Mouse (Mus musculus) forebrain, embryonic 11.5 days (tissue): ENCODE measurements around the gene Rpl10a. TPM values are rescaled to one million over a fixed set of nuclear protein-coding genes. Genes with fewer than 3 reads are reported as not detected.
"Not testable (repeated sequence)": the region's sequence is repeated elsewhere in the genome, so short reads cannot be mapped to it uniquely, and the experiment has no call there.

Experiments
- ATAC-seq: fragments of 200-750 bp; cut with Nextera tagmentation; replicated peaks from 2 replicates; pipeline ENCODE4 v1.8.0; 2017; ENCODE audit warnings: moderate TSS enrichment; ENCODE audit not compliant: low FRiP score
- DNase-seq: peaks from one replicate; pipeline ENCODE4 v3.0.0-alpha.2; 2017; ENCODE audit warnings: low spot score
- H3K27ac ChIP-seq: fragments of 300-500 bp; sonication (generic); 2 replicates; pipeline ENCODE4 v1.5.1; 2014; ENCODE audit warnings: low read depth, low read length
- H3K27me3 ChIP-seq: fragments of 300-500 bp; sonication (generic); 2 replicates; pipeline ENCODE4 v1.6.1; 2014; ENCODE audit warnings: mild to moderate bottlenecking, low read length, mixed read lengths; ENCODE audit not compliant: control insufficient read depth, insufficient read depth
- H3K36me3 ChIP-seq: fragments of 300-500 bp; sonication (generic); 2 replicates; pipeline ENCODE4 v1.6.1; 2014; ENCODE audit warnings: mild to moderate bottlenecking, low read length, moderate library complexity, mixed read lengths; ENCODE audit not compliant: control insufficient read depth, insufficient read depth
- H3K4me1 ChIP-seq: fragments of 300-500 bp; sonication (generic); replicated peaks from 2 replicates; pipeline ENCODE4 v1.6.1; 2014; ENCODE audit warnings: low read length, mixed read lengths; ENCODE audit not compliant: control insufficient read depth, insufficient read depth
- H3K4me2 ChIP-seq: fragments of 300-500 bp; sonication (generic); 2 replicates; pipeline ENCODE4 v1.6.1; 2014; ENCODE audit warnings: low read depth, mild to moderate bottlenecking, low read length, moderate library complexity, mixed read lengths; ENCODE audit not compliant: severe bottlenecking
- H3K4me3 ChIP-seq: fragments of 300-500 bp; sonication (generic); 2 replicates; pipeline ENCODE4 v1.5.1; 2014; ENCODE audit warnings: low read depth, low read length
- H3K9ac ChIP-seq: fragments of 300-500 bp; sonication (generic); 2 replicates; pipeline ENCODE4 v1.6.1; 2014; ENCODE audit warnings: low read length
- H3K9me3 ChIP-seq: fragments of 300-500 bp; sonication (generic); 2 replicates; pipeline ENCODE4 v1.6.1; 2016; ENCODE audit warnings: low read length, mixed read lengths; ENCODE audit not compliant: control insufficient read depth
- WGBS: fragments of 180-500 bp; shearing (Covaris S2); extraction: QIAGEN DNeasy Blood & Tissue Kit; methylation state at CpG from one replicate; pipeline ENCODE4 v1.1.7; 2014; 5-methylcytosine and 5-hydroxymethylcytosine counted together
- polyA plus RNA-seq: library from polyadenylated mRNA; unstranded; fragments of >200 nt; fragmentation: Nextera tagmentation; extraction: Ambion mirVana; gene quantifications from 2 replicates; pipeline ENCODE4 v1.2.1, GENCODE M21; 2014

Gene Rpl10a
- polyA plus RNA-seq, 1 experiment from 2014 or later: 490 TPM

DNA sequence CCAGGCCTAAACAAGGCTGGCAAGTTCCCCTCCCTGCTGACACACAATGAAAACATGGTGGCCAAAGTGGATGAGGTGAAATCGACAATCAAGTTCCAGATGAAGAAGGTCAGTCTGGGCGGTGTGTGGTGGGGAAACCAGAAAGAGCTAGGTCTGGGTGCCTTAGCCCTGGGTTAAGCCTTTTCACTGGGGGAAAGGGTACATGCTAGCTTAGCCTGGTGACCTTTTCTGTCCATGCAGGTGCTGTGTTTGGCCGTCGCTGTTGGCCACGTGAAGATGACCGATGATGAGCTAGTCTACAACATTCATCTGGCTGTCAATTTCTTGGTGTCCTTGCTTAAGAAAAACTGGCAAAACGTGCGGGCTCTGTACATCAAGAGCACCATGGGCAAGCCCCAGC, 2.3 kb downstream of the Rpl10a start:
- not testable (repeated sequence) for DNase-seq

DNA sequence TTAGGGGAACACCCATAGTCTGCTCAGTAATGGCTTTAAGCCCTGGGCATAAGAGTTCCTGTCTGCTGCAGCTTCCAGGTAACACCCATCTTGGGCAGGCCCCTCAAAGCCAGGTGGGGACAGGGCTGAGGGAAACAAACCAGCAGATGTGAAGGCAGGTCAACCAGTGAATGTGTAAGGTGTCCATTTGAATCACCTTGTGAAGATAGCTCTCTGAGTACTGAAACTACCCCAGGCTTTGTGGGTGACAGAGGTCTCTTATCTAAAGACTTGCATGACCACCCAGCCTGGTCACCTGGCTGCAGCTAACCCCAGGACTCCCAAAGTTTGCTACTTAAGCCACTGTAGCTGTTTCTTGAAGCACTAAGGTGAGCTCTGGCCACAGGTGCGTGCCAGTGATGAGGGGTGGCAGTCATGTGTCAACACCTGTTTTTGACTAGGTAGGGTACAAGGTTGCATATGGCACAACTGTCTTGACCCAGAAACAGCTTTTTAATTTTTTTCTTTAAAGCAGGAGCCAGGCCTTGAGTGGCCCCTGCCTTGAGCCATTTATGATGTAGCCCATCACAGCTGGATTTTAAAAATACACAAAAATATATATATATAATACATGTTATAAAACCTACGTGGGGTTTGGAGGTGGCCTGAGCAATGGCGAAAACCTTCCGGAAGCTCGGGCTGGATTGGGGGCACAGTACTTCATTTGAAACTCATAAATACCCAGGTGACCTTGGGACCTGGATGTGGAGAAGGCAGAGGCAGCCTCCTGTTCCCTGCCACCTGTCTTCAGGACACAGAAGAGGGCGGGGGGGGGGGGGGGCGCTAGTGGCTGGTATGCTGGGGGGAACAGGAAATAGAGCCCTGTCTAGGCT, 3.2 kb downstream of the Rpl10a start:
- Histone ChIP-seq H3K9me3 (no peaks in the 10 kb centered on the region), H3K4me1 (0 out of 2 replicates have a peak, but pooled peaks cover 12% of the 10 kb centered on the region), H3K4me2 (0 out of 2 replicates have a peak overlapping the region, but pooled peaks have one; percentile 8), H3K27me3 (no peaks in the 10 kb centered on the region), H3K9ac (no peak overlapping the region), H3K4me3 (no peak overlapping the region), H3K27ac (no peak overlapping the region), H3K36me3 (peaks cover 2% of the 10 kb centered on the region; the same call in 1 of the 2 replicates)
- ATAC-seq (no peak), DNase-seq (no peak)
- WGBS: 48% methylated on average over 5 of the region's 7 CpGs

More for the DNA sequence above, 2.3 kb downstream of the Rpl10a start:
- Histone ChIP-seq H3K4me1 (0 out of 2 replicates have a peak, but pooled peaks cover 12% of the 10 kb centered on the region), H3K4me2 (0 out of 2 replicates have a peak overlapping the region, but pooled peaks have one; percentile 8)
- H3K9ac ChIP-seq, H3K27me3 ChIP-seq, H3K27ac ChIP-seq, H3K36me3 ChIP-seq, H3K9me3 ChIP-seq, H3K4me3 ChIP-seq, ATAC-seq: not testable (repeated sequence)
- 71% methylated on average over 6 of the region's 8 CpGs for WGBS

DNA sequence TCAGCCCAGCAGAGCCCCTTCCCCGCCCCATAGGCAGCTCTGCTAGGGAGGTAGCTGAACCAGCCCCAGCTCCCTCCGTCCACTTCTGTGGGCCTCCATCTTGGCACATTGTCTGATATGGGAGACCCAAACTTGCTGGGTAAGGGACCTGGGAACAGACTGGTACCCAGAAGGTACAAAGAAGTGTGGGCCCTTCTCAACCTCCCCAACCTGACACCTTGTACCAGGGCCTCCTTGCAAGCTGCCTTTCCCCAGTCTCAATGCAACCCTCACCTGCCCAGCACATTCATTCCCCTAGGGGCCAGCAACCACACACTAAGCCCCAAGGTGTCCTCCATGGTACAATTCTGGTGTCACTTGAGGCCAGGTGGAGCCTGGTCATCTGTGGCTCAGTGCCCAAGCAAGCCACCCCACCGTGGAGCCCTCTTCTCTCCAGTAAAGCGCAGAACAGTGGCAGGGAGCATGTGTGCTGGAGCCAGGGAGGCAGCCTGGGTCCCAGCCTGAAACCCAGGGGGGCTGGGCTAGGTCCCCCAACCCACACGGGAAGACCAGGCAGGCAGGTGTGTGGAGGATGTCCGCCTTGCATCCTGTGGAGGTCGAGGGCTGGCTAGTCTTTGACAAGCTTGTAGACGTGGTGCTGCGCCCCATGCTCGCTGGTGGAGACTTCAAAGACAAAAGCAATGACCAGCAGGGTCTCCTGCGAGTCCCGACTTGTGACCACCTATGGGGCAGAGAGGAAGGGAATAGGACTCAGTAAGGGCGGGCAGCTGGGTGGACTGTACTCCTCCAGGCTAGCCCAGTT, 4.0 kb downstream of the Rpl10a start:
- Histone ChIP-seq H3K4me3 (no peak overlapping the region), H3K36me3 (peaks cover 2% of the 10 kb centered on the region; the same call in 1 of the 2 replicates), H3K9ac (no peak overlapping the region), H3K27me3 (no peaks in the 10 kb centered on the region), H3K4me1 (0 out of 2 replicates have a peak, but pooled peaks cover 12% of the 10 kb centered on the region), H3K9me3 (no peaks in the 10 kb centered on the region), H3K4me2 (no peak overlapping the region), H3K27ac (no peak overlapping the region)
- 48% methylated on average over 13 of the region's 13 CpGs for WGBS
- DNase-seq (no peak), ATAC-seq (no peak)

DNA sequence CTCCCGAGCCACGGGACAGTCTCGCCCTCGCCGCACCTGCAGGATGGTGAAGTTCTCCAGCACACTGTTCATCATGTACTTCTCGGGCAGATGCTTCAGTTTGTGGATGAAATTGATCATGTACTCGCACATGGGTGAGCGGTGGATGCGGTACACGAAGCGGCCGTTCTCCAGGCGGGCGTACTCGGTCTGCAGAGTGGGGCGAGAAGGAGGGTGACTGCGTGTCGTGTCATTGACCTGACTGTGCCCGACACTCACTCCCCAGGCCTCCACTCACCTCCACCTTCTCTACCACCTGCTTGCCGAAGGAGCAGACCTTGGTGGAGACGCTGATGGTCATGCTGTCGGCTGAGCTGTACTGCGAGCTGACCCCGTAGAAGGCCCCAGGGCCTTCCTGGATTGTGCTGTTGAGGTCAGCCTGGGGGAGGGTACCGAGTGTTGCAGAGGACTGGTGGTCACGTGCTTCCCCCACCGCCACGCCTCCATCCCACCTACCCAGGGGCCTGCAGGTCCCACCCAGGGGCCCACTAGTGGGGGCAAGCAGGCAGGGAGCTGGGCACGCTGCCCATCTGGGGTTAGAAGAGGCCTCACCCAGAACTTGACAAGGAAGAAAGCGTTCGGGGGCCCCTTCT, 4.8 kb downstream of the Rpl10a start:
- no peaks in the 10 kb centered on the region for H3K27me3 ChIP-seq
- no peak for ATAC-seq
- no peak overlapping the region for H3K9ac ChIP-seq
- no peak overlapping the region for H3K4me2 ChIP-seq
- no peaks in the 10 kb centered on the region for H3K9me3 ChIP-seq
- H3K27ac ChIP-seq: no peak overlapping the region
- 61% methylated on average over 31 of the region's 31 CpGs for WGBS
- peaks cover 2% of the 10 kb centered on the region; the same call in 1 of the 2 replicates for H3K36me3 ChIP-seq
- DNase-seq: no peak
- H3K4me1 ChIP-seq: 0 out of 2 replicates have a peak, but pooled peaks cover 7% of the 10 kb centered on the region
- H3K4me3 ChIP-seq: no peak overlapping the region

DNA sequence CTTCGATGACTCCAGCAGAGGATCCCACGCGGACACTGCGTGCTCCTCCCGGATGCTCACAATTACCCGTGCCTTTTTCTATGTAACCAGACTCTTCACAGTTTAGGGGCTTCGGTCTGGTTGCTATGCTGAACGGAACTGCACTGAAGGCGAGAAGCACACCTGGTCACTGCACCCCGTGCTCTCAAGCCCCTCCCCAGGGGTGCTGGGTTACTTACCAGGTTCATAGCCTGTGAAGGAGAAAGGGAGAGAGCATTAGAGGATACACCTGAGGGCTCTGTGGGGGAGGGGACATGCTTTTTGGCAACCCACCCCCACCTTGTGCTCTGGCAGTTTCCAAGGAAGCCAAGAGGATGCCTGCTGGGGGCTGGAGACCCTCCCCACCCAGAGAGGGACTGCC, 7.0 kb downstream of the Rpl10a start:
- no peaks in the 10 kb centered on the region for H3K27me3 ChIP-seq
- 0 out of 2 replicates have a peak, but pooled peaks cover 7% of the 10 kb centered on the region for H3K4me1 ChIP-seq
- H3K4me3 ChIP-seq: no peak overlapping the region
- no peak overlapping the region for H3K4me2 ChIP-seq
- H3K36me3 ChIP-seq: peaks cover 2% of the 10 kb centered on the region; the same call in 1 of the 2 replicates
- H3K27ac ChIP-seq: no peak overlapping the region
- no peak overlapping the region for H3K9ac ChIP-seq
- DNase-seq: no peak
- 74% methylated on average over 10 of the region's 10 CpGs for WGBS
- no peak for ATAC-seq
- H3K9me3 ChIP-seq: no peaks in the 10 kb centered on the region

DNA sequence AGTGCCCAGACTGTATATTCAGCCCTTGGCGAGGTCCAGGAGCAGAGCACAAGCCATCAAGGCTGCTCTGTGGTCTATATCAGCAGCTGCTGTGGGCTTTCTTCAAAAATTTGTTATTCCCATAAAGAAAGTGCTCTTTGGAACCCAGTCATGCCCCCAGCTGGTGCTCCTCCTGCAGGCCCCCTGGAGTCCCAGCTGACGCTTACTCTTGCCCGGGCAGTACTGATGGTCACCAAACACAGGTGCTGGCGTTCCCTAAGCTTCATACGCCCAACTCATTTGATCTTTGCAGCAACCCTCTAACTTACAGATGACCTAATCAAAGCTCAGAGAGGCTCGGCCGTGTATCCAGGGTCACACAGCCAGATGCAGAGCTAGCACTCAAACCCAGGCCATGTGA, 9.3 kb downstream of the Rpl10a start:
- no peak overlapping the region for H3K27ac ChIP-seq
- 92% methylated on average over 7 of the region's 7 CpGs for WGBS
- no peak for ATAC-seq
- peaks cover 13% of the 10 kb centered on the region for H3K4me1 ChIP-seq
- H3K9me3 ChIP-seq: no peaks in the 10 kb centered on the region
- DNase-seq: no peak
- no peak overlapping the region for H3K4me2 ChIP-seq
- no peaks in the 10 kb centered on the region for H3K36me3 ChIP-seq
- no peak overlapping the region for H3K9ac ChIP-seq
- no peaks in the 10 kb centered on the region for H3K27me3 ChIP-seq
- H3K4me3 ChIP-seq: no peak overlapping the region

DNA sequence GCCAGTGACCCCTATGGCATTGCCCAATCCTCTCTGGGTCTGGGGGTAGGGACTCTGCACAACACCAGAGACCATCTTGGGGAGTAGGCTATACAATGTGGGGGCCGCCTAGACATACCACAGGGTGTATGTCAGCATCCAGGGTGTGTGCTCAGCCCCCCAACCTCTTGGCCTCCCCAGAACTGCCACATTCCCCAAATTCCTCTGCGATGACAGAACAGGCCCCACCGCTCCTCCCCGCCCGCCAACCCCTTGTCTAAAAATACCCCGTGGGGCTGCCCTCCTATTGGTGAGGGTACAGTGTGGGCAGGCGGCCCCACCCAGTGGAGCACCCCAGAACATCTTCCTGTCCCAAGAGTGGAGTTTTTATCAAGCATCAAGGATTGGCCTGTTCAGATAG, 12.3 kb downstream of the Rpl10a start:
- ATAC-seq: no peak

DNA sequence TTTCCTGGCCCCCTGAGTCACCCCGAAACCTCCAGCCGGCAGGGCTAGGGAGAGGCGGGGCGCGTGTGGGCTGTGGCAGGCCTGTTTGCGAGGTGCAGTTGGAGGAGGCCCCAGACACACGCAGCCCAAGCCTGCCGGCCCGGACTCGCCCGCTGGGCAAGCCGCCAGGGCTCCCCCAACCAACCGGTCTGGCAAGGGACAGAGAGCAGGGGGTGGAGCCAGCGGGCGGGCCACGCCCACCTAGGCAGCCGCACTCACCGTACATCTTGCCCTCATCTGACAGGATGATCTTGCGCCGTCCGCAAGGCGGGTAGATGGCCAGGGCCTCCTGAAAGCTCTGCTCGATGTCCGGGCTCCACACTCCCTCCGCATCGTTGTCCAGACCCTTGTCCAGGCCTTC, 12.8 kb downstream of the Rpl10a start:
- 6% methylated on average over 26 of the region's 26 CpGs for WGBS
- Histone ChIP-seq H3K4me1 (peaks cover 18% of the 10 kb centered on the region), H3K9ac (peak overlapping the region; percentile 44), H3K27me3 (no peaks in the 10 kb centered on the region; the same call in 1 of the 2 replicates), H3K9me3 (no peaks in the 10 kb centered on the region), H3K4me3 (peak overlapping the region; percentile 16; the same call in 1 of the 2 replicates), H3K36me3 (no peaks in the 10 kb centered on the region), H3K27ac (no peak overlapping the region), H3K4me2 (peak overlapping the region; percentile 40)
- peak; percentile 79 for ATAC-seq
- peak; percentile 88 for DNase-seq

More for the DNA sequence above, 12.3 kb downstream of the Rpl10a start:
- H3K4me1 ChIP-seq: peaks cover 15% of the 10 kb centered on the region
- no peaks in the 10 kb centered on the region for H3K9me3 ChIP-seq
- H3K36me3 ChIP-seq: no peaks in the 10 kb centered on the region
- WGBS: 79% methylated on average over 7 of the region's 7 CpGs
- peak overlapping the region; percentile 44 for H3K9ac ChIP-seq
- no peak for DNase-seq
- no peak overlapping the region for H3K27ac ChIP-seq
- peak overlapping the region; percentile 40; the same call in 1 of the 2 replicates for H3K4me2 ChIP-seq
- no peaks in the 10 kb centered on the region; the same call in 1 of the 2 replicates for H3K27me3 ChIP-seq
- no peak overlapping the region for H3K4me3 ChIP-seq
